Mouse (Mus musculus): Measurements from ENCODE around the gene Cd93. TPM values are rescaled to one million over a fixed set of nuclear protein-coding genes. Genes with fewer than 3 reads are reported as not detected.

Cd93 gene
- polyA plus RNA-seq (2015; fragmentation: Nextera tagmentation; extraction: Ambion mirVana) = 10.5 and 11.2 TPM in 2 replicates

GRCm38 (mm10) chr2:148443249-148443958 is at the start of gene Cd93:
TSS of gene Cd93 (minus strand) at chr2:148443563.
- no peak within 1 kb of the TSS for H3K4me2 ChIP-seq
- no peaks in the 10 kb centered on the region for H3K9me3 ChIP-seq
- H3K27ac ChIP-seq = peak within 1 kb of the TSS; percentile 40; the same call in 1 of the 2 replicates
- H3K27me3 ChIP-seq (replicated peaks) = no peaks in the 10 kb centered on the region
- no peak within 1 kb of the TSS for H3K9ac ChIP-seq
- no peaks in the 10 kb centered on the region for H3K36me3 ChIP-seq
- H3K4me3 ChIP-seq (replicated peaks) = peak within 1 kb of the TSS; percentile 16
- ATAC-seq (ENCODE audit: insufficient read depth, low FRiP score, low read depth) = peak; percentile 56
- 42% methylated on average over 13 of the region's 13 CpGs for WGBS
- H3K4me1 ChIP-seq = no peaks in the 10 kb centered on the region

- Histone ChIP-seq H3K4me2 (no peak overlapping the region), H3K9me3 (no peaks in the 10 kb centered on the region), H3K36me3 (no peaks in the 10 kb centered on the region), H3K27me3 (replicated peaks) (no peaks in the 10 kb centered on the region), H3K4me1 (no peaks in the 10 kb centered on the region), H3K4me3 (replicated peaks) (no peak overlapping the region), H3K9ac (no peak overlapping the region), H3K27ac (no peak overlapping the region)
- WGBS = 56% methylated on average over 4 of the region's 4 CpGs
- no peak for ATAC-seq (ENCODE audit: insufficient read depth, low FRiP score, low read depth)
Measured at GRCm38 (mm10) chr2:148492108-148492507, 48.7 kb upstream of the Cd93 start.

DNA sequence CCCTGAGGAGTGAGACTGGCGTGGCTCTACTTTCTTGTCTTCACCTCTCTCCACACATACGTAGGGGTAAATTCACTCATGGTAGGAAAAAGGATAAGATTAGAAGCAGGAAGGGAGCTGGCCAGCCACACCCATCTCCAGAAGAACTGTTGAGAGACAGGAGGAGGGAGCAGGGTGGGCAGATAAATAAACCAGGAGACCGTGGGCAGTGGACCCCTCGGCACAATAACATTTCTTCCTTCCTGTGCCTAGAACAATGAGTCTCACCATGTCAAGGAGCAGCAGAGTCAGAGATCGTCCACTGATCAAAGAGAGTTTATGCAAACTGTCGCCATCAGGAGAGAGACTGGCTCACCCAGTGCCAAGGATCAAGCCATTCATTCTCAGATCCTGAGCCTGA is 46.8 kb upstream of the Cd93 start:
- ATAC-seq (ENCODE audit: insufficient read depth, low FRiP score, low read depth) = no peak
- Histone ChIP-seq H3K4me1 (no peaks in the 10 kb centered on the region), H3K27me3 (replicated peaks) (no peaks in the 10 kb centered on the region), H3K9me3 (no peaks in the 10 kb centered on the region), H3K27ac (no peak overlapping the region), H3K36me3 (no peaks in the 10 kb centered on the region), H3K9ac (no peak overlapping the region), H3K4me2 (no peak overlapping the region), H3K4me3 (replicated peaks) (no peak overlapping the region)
- WGBS = 39% methylated on average over 6 of the region's 6 CpGs

GRCm38 (mm10) chr2:148488885-148489284 is 45.5 kb upstream of the Cd93 start:
- no peak overlapping the region for H3K27ac ChIP-seq
- ATAC-seq (ENCODE audit: insufficient read depth, low FRiP score, low read depth) = no peak
- no peaks in the 10 kb centered on the region for H3K27me3 ChIP-seq (replicated peaks)
- WGBS = 81% methylated on average over 2 of the region's 2 CpGs
- H3K4me2 ChIP-seq = no peak overlapping the region
- H3K9ac ChIP-seq = no peak overlapping the region
- no peak overlapping the region for H3K4me3 ChIP-seq (replicated peaks)
- H3K36me3 ChIP-seq = no peaks in the 10 kb centered on the region
- H3K4me1 ChIP-seq = no peaks in the 10 kb centered on the region
- H3K9me3 ChIP-seq = no peaks in the 10 kb centered on the region

- no peak overlapping the region for H3K4me3 ChIP-seq (replicated peaks)
- no peaks in the 10 kb centered on the region for H3K4me1 ChIP-seq
- no peaks in the 10 kb centered on the region for H3K36me3 ChIP-seq
- H3K9ac ChIP-seq = no peak overlapping the region
- no peak overlapping the region for H3K27ac ChIP-seq
- WGBS = 83% methylated on average over 4 of the region's 4 CpGs
- H3K4me2 ChIP-seq = no peak overlapping the region
- no peaks in the 10 kb centered on the region for H3K9me3 ChIP-seq
- H3K27me3 ChIP-seq (replicated peaks) = no peaks in the 10 kb centered on the region
- no peak for ATAC-seq (ENCODE audit: insufficient read depth, low FRiP score, low read depth)
Measured at GRCm38 (mm10) chr2:148485576-148485975, 42.2 kb upstream of the Cd93 start.

- H3K4me1 ChIP-seq = no peaks in the 10 kb centered on the region
- H3K27me3 ChIP-seq (replicated peaks) = no peaks in the 10 kb centered on the region
- no peak overlapping the region for H3K27ac ChIP-seq
- WGBS = 77% methylated on average over 8 of the region's 8 CpGs
- H3K9me3 ChIP-seq = no peaks in the 10 kb centered on the region
- H3K4me3 ChIP-seq (replicated peaks) = no peak overlapping the region
- H3K36me3 ChIP-seq = no peaks in the 10 kb centered on the region
- no peak for ATAC-seq (ENCODE audit: insufficient read depth, low FRiP score, low read depth)
- H3K9ac ChIP-seq = no peak overlapping the region
- H3K4me2 ChIP-seq = no peak overlapping the region
Measured at GRCm38 (mm10) chr2:148480376-148480775, 37.0 kb upstream of the Cd93 start.

- H3K36me3 ChIP-seq = no peaks in the 10 kb centered on the region
- H3K4me1 ChIP-seq = no peaks in the 10 kb centered on the region
- H3K27me3 ChIP-seq (replicated peaks) = no peaks in the 10 kb centered on the region
- 38% methylated on average over 3 of the region's 3 CpGs for whole genome bisulfite sequencing
- no peak overlapping the region for H3K4me3 ChIP-seq (replicated peaks)
- no peak for ATAC-seq (ENCODE audit: insufficient read depth, low FRiP score, low read depth)
- H3K27ac ChIP-seq = no peak overlapping the region
- no peak overlapping the region for H3K9ac ChIP-seq
- H3K9me3 ChIP-seq = no peaks in the 10 kb centered on the region
- H3K4me2 ChIP-seq = no peak overlapping the region
Measured at GRCm38 (mm10) chr2:148478141-148478701, 34.9 kb upstream of the Cd93 start.

GRCm38 (mm10) chr2:148477346-148477745 is 34.0 kb upstream of the Cd93 start:
- H3K9me3 ChIP-seq = no peaks in the 10 kb centered on the region
- H3K4me1 ChIP-seq = no peaks in the 10 kb centered on the region
- H3K27me3 ChIP-seq (replicated peaks) = no peaks in the 10 kb centered on the region
- H3K9ac ChIP-seq = no peak overlapping the region
- H3K4me2 ChIP-seq = no peak overlapping the region
- H3K27ac ChIP-seq = no peak overlapping the region
- ATAC-seq (ENCODE audit: insufficient read depth, low FRiP score, low read depth) = no peak
- WGBS = 81% methylated on average over 2 of the region's 2 CpGs
- H3K36me3 ChIP-seq = no peaks in the 10 kb centered on the region
- H3K4me3 ChIP-seq (replicated peaks) = no peak overlapping the region

DNA sequence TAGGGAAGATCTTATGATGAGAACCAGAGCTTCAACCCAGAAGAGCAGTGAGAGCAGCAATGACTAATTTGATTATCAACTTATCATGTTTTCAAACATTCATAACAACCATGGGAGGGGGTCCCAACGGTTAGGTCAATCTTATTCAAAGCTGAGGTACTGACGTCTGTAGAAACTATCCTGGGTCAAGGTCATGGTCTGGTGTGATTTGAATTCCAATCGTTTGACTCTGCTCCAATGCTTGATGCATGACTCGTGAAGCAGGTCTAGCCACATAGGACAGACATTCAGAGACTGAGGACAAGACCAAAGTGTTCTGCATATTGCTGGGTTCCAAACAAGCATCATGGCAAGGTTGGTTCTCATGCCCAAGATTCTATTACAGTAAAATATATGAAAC is 33.2 kb upstream of the Cd93 start:
- no peaks in the 10 kb centered on the region for H3K36me3 ChIP-seq
- H3K4me2 ChIP-seq = no peak overlapping the region
- no peaks in the 10 kb centered on the region for H3K4me1 ChIP-seq
- no peak for ATAC-seq (ENCODE audit: insufficient read depth, low FRiP score, low read depth)
- H3K9ac ChIP-seq = no peak overlapping the region
- WGBS = 62% methylated on average over 4 of the region's 4 CpGs
- no peaks in the 10 kb centered on the region for H3K27me3 ChIP-seq (replicated peaks)
- no peak overlapping the region for H3K4me3 ChIP-seq (replicated peaks)
- H3K9me3 ChIP-seq = no peaks in the 10 kb centered on the region
- no peak overlapping the region for H3K27ac ChIP-seq

DNA sequence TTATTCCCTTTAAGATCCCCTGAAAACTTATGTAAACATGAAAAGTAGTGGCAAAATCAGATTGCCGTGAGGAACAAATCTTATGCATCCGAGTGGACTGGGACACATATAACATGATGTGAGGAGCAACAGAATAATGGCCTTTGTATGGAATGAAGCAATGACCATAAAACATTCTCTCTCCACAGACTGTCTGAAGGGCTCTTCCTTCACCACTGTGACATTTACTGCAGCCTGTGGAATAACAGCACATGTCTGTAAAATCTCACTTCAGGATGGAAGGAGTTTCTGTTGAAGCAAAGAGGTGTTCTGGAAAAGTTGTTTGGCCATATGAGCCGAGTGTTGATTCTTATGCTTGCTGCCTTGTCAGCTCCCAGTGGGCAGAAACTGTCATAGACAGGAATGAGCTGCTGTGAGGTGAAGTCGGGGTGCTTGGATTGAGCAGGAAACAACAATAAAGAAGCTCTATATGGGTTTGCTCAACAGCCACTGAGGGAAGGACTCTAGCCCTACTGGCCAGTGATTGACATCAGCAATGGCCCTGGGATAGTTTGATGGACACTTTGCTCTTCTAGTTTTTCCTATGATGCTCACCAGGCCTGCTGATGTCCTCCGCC is 32.6 kb upstream of the Cd93 start:
- WGBS = 71% methylated on average over 5 of the region's 5 CpGs

GRCm38 (mm10) chr2:148469341-148470238 is 26.2 kb upstream of the Cd93 start:
- Histone ChIP-seq H3K27ac (no peak overlapping the region), H3K4me1 (no peaks in the 10 kb centered on the region), H3K4me2 (no peak overlapping the region), H3K4me3 (replicated peaks) (no peak overlapping the region), H3K9ac (no peak overlapping the region), H3K9me3 (no peaks in the 10 kb centered on the region), H3K27me3 (replicated peaks) (no peaks in the 10 kb centered on the region), H3K36me3 (no peaks in the 10 kb centered on the region)
- WGBS = 32% methylated on average over 6 of the region's 7 CpGs
- ATAC-seq (ENCODE audit: insufficient read depth, low FRiP score, low read depth) = no peak; the same call in 1 of the 2 replicates

More for the DNA sequence above, 32.6 kb upstream of the Cd93 start:
- H3K4me2 ChIP-seq = no peak overlapping the region
- no peak overlapping the region for H3K4me3 ChIP-seq (replicated peaks)
- no peaks in the 10 kb centered on the region for H3K27me3 ChIP-seq (replicated peaks)
- H3K9me3 ChIP-seq = no peaks in the 10 kb centered on the region
- no peak overlapping the region for H3K27ac ChIP-seq
- no peak for ATAC-seq (ENCODE audit: insufficient read depth, low FRiP score, low read depth)
- no peaks in the 10 kb centered on the region for H3K36me3 ChIP-seq
- no peak overlapping the region for H3K9ac ChIP-seq
- no peaks in the 10 kb centered on the region for H3K4me1 ChIP-seq
